Mouse (Mus musculus) kidney, adult 11 months (tissue): Measurements from ENCODE around the gene Bzw2.

ENCODE experiments used
- DNase-seq: peaks from one replicate; pipeline ENCODE4 v3.0.0; 2022

The Bzw2 gene

GRCm38 (mm10) chr12:36134111-36134510 is 23.8 kb downstream of the Bzw2 start:
- no peak for DNase-seq

- no peak for DNase-seq
These were observed 24.3 kb downstream of the Bzw2 start for GRCm38 (mm10) chr12:36133547-36133946.

- DNase-seq, result no peak
These were observed 25.2 kb downstream of the Bzw2 start for GRCm38 (mm10) chr12:36132668-36133067.

- DNase-seq, result no peak
These were observed 25.6 kb downstream of the Bzw2 start for GRCm38 (mm10) chr12:36132254-36132653.

GRCm38 (mm10) chr12:36129826-36130225 is 28.1 kb downstream of the Bzw2 start:
- no peak for DNase-seq

- DNase-seq, result no peak
These were observed 31.8 kb downstream of the Bzw2 start for GRCm38 (mm10) chr12:36126049-36126448.

- no peak for DNase-seq
These were observed 38.6 kb downstream of the Bzw2 start for GRCm38 (mm10) chr12:36119244-36119643.

GRCm38 (mm10) chr12:36117161-36117560 is 40.7 kb downstream of the Bzw2 start:
- no peak for DNase-seq

- DNase-seq, result no peak
These were observed 45.8 kb downstream of the Bzw2 start for GRCm38 (mm10) chr12:36112081-36112480.

- DNase-seq, result no peak
These were observed 46.8 kb downstream of the Bzw2 start for GRCm38 (mm10) chr12:36111110-36111509.

- DNase-seq, result no peak
These were observed 47.4 kb downstream of the Bzw2 start for GRCm38 (mm10) chr12:36110457-36110856.

- DNase-seq, result no peak
These were observed 49.4 kb downstream of the Bzw2 start for GRCm38 (mm10) chr12:36108442-36108841.

GRCm38 (mm10) chr12:36103592-36103910 is 54.3 kb downstream of the Bzw2 start:
- no peak for DNase-seq

- no peak for DNase-seq
These were observed 54.9 kb downstream of the Bzw2 start for GRCm38 (mm10) chr12:36102733-36103591.

GRCm38 (mm10) chr12:36095371-36095880 is 62.5 kb downstream of the Bzw2 start:
- no peak for DNase-seq

- DNase-seq, result no peak
These were observed 64.7 kb downstream of the Bzw2 start for GRCm38 (mm10) chr12:36093081-36093670.

- DNase-seq, result no peak
These were observed 65.9 kb downstream of the Bzw2 start for GRCm38 (mm10) chr12:36091964-36092363.

- DNase-seq, result no peak
These were observed 68.7 kb downstream of the Bzw2 start for GRCm38 (mm10) chr12:36089221-36089620.

- no peak for DNase-seq
These were observed 69.1 kb downstream of the Bzw2 start for GRCm38 (mm10) chr12:36088804-36089203.

GRCm38 (mm10) chr12:36085380-36085779 is 72.5 kb downstream of the Bzw2 start:
- no peak for DNase-seq

- no peak for DNase-seq
These were observed 79.6 kb downstream of the Bzw2 start for GRCm38 (mm10) chr12:36078101-36078899.

- DNase-seq, result no peak
These were observed 85.0 kb downstream of the Bzw2 start for GRCm38 (mm10) chr12:36072860-36073259.

- DNase-seq, result no peak
These were observed 87.6 kb downstream of the Bzw2 start for GRCm38 (mm10) chr12:36070231-36070630.

- DNase-seq, result no peak
These were observed 90.3 kb downstream of the Bzw2 start for GRCm38 (mm10) chr12:36067538-36067937.
